Mouse (Mus musculus): ENCODE results near the gene Nr1d2. TPM values are rescaled to one million over a fixed set of nuclear protein-coding genes. Genes with fewer than 3 reads are reported as not detected.

Gene Nr1d2
- polyA plus RNA-seq, 1 experiment from 2014 or later: 10.3 TPM

DNA sequence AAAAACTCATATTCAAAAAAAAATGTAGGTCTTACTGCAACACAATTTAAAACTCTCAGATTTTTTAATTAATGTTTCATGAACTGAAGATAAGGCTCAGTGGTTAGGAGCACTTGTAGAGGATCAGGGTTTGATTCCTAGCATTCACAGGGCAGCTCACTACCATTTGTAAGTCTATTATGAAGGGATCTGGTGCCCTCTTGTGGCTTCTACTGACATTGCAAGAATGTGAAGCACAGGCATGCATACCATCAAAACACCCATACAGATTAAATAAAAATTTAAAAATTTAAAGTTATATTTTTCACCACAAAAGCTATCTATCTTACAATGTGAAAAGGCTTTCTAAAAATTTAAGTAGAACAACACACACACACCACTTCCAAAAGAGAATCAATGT lies 71.9 kb downstream of the Nr1d2 start:
- no peaks in the 10 kb centered on the region for H3K9me3 ChIP-seq (ENCODE audit: control insufficient read depth, low read length)
- no peak for DNase-seq (ENCODE audit: low spot score)
- no peak overlapping the region for H3K4me2 ChIP-seq (ENCODE audit: low read depth, low read length)
- H3K4me3 ChIP-seq (ENCODE audit: low read depth, low read length): no peak overlapping the region
- H3K9ac ChIP-seq (ENCODE audit: low read depth, low read length): no peak overlapping the region
- no peaks in the 10 kb centered on the region for H3K4me1 ChIP-seq (ENCODE audit: control insufficient read depth, insufficient read depth, low read length)
- H3K36me3 ChIP-seq (ENCODE audit: control insufficient read depth, insufficient read depth, low read length): no peaks in the 10 kb centered on the region
- no peaks in the 10 kb centered on the region for H3K27me3 ChIP-seq (replicated peaks; ENCODE audit: control insufficient read depth, insufficient read depth, low read length)
- no peak for ATAC-seq (ENCODE audit: low read depth)
- no peak overlapping the region for H3K27ac ChIP-seq (replicated peaks; ENCODE audit: low read depth, low read length)

Small RNA genes lying within 50 kb of the gene (microRNA-seq; reads per million reads assigned to microRNA genes)
- gene Gm44469 (ENCODE audit: borderline number of aligned reads): not detected

Other genes starting within 250 kb of the Nr1d2 start
- 19.0 and 25.4 TPM in 2 replicates for gene Nkiras1, start 32.0 kb upstream of the Nr1d2 start, polyA plus RNA-seq (2014; fragmentation: Nextera tagmentation; extraction: Ambion mirVana)
- gene Rpl15, start 32.3 kb upstream of the Nr1d2 start, polyA plus RNA-seq (2014; fragmentation: Nextera tagmentation; extraction: Ambion mirVana): 513 and 535 TPM in 2 replicates
- gene Ube2e1, start 92.7 kb upstream of the Nr1d2 start, polyA plus RNA-seq (2014; fragmentation: Nextera tagmentation; extraction: Ambion mirVana): 48.1 and 48.4 TPM in 2 replicates